Mouse (Mus musculus) induced T-regulatory cell, adult 2 months (primary cell): ENCODE data around the gene Hdac7.

Experiments
- DNase-seq: peaks from one replicate; pipeline ENCODE4 v3.0.0-alpha.2; 2012; ENCODE audit warnings: low read depth

Gene Hdac7

GRCm38 (mm10) chr15:97854551-97854950 is 10.2 kb upstream of the Hdac7 start:
- DNase-seq: peak; percentile 15

- DNase-seq: no peak
Measured at GRCm38 (mm10) chr15:97854059-97854458, 9.8 kb upstream of the Hdac7 start.

- peak; percentile 26 for DNase-seq
Measured at GRCm38 (mm10) chr15:97852291-97852690, 8.0 kb upstream of the Hdac7 start.

GRCm38 (mm10) chr15:97851011-97851410 is 6.7 kb upstream of the Hdac7 start:
- DNase-seq: no peak

DNA sequence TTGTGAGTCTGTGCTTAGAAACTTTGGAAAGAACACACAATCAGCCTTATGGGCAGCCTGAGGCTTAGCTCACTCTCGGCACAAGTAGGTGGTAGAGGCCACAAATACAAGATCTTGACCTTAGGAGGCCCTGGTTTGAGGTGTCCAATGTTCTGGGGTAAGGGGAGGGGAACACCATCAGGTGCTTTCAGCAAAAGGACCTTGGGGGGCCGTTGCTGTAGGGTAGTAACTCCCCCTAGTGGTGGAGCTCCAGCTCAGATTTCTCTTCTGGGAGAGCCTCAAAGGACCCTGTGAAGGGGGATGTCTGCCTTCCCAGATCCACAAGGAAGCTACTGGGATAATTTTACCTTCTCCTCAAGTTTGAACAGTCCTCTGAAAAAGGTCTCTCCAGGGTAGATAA is 6.1 kb upstream of the Hdac7 start:
- peak; percentile 81 for DNase-seq

GRCm38 (mm10) chr15:97849116-97849911 is 5.0 kb upstream of the Hdac7 start:
- peak; percentile 97 for DNase-seq

DNA sequence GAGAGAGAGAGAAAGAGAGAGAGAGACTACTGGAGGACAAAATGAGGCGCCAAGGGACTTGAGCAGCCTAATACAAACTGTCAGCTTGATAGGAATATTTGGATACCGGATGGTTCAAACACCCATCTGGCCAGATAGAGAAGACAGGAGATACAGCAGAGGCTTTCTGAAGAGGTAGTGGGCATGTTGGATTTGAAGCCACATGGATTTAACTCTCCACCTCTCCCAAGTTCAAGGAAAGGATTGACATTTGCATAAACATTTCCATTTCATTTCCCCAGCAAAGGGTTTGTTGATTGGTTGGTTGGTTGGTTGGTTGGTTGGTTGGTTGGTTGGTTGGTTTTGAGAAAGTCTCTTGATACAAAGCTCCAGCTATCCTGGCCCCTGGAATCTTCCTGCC is 3.6 kb upstream of the Hdac7 start:
- DNase-seq: no peak

GRCm38 (mm10) chr15:97847285-97847684 is 3.0 kb upstream of the Hdac7 start:
- no peak for DNase-seq

DNA sequence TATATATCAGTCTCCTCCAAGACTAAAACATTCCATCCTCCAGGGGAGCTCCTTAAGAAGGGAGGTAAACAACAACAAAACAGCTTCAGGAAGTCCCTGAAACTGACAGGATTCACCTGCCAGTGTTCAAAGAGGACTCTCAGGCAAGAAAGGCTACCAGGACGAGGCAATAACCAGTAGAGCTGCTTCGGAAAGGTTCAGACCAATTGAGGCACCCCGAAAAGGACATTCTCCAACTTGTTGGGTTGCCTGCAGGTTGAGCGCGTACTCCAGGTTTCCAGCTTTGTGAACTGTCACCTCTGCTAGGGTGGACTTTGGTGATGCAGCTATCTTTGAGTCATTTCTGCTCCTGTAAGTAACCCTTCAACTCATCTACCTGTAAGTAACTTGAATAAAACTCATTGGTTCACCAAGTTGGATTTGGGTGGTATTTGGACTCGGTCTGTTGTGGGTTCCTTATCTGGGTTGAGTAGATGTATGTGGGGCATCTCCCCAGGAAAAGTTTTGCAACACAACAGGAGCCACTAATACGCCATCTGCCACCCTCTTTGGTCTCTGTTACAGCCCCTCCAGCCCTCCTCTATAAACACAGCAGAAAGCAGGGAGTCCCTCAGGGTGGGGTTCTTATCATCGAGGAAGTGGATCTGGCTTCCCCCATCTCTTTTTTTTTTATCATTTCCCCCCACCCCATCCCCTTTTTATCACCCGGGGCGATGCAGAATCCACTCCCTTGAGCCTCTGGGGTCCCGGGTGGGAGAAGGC is 2.0 kb upstream of the Hdac7 start:
- peak; percentile 21 for DNase-seq

GRCm38 (mm10) chr15:97843247-97843651 is 1.1 kb downstream of the Hdac7 start:
- peak; percentile 73 for DNase-seq

DNA sequence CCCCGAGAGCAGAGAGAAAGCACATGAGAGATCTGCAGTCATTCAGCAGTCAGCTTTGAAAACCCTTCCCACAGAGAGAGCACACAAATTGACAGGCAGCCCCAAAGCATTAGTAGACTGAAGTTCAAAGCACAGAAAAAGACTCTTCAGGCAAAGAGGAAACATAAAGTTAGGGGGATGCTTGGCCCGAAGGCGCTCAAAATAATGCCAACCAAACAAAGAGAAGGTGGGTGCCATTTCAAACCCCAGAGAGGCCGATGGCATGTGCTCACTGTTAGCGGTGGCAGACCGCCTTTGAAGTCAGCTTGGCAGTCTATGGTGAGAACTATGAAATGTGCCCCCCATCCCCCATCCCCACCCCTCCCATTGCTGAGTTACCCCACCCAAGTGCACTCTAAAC is 2.2 kb downstream of the Hdac7 start:
- DNase-seq: peak; percentile 64

DNA sequence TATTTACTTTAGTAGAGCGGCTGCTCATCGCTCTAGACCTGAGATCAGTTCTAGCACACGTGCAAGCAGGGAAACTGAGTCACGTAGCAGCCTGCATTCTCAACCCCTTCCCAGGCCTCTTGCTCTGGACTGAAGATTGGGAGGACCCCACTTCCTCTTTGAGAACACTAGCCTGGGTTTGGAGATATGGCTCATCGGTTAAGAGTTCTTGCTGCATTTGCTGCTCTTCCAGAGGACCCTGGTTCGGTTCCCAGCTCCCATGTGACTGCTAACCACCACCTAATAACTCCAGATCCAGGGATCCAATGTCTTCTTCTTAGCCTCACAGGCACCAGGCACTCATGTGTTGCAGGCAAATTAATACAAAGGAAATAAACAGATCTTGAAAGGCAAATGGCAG is 2.9 kb downstream of the Hdac7 start:
- peak; percentile 25 for DNase-seq

GRCm38 (mm10) chr15:97840781-97841180 is 3.5 kb downstream of the Hdac7 start:
- DNase-seq: peak; percentile 45

GRCm38 (mm10) chr15:97839991-97840455 is 4.3 kb downstream of the Hdac7 start:
- peak; percentile 39 for DNase-seq

DNA sequence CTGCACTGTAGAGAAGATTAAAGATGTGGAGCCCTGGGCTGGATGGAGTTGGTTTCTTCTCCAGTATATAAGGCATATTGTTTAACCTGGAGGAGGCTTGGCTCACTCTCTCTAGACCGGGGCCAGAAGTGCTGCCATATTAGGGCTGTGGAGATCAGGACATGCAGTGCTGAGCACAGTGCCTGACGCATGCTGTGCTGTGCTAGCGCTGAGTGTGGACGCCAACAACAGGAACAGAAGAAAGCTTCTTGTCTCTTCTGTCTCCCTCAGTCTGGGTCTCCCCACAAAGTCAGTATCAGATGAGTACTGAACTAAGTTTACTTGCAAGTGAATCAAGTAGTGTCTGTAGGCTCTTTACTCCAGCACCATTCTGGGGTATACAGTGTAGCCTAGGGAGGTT is 4.8 kb downstream of the Hdac7 start:
- DNase-seq: peak; percentile 35

GRCm38 (mm10) chr15:97839012-97839411 is 5.3 kb downstream of the Hdac7 start:
- DNase-seq: peak; percentile 12

- DNase-seq: peak; percentile 20
Measured at GRCm38 (mm10) chr15:97838395-97838794, 5.9 kb downstream of the Hdac7 start.

GRCm38 (mm10) chr15:97837491-97838061 is 6.7 kb downstream of the Hdac7 start:
- peak; percentile 68 for DNase-seq

GRCm38 (mm10) chr15:97836894-97837247 is 7.4 kb downstream of the Hdac7 start:
- DNase-seq: peak; percentile 74

GRCm38 (mm10) chr15:97836153-97836893 is 8.0 kb downstream of the Hdac7 start:
- DNase-seq: peak; percentile 79

DNA sequence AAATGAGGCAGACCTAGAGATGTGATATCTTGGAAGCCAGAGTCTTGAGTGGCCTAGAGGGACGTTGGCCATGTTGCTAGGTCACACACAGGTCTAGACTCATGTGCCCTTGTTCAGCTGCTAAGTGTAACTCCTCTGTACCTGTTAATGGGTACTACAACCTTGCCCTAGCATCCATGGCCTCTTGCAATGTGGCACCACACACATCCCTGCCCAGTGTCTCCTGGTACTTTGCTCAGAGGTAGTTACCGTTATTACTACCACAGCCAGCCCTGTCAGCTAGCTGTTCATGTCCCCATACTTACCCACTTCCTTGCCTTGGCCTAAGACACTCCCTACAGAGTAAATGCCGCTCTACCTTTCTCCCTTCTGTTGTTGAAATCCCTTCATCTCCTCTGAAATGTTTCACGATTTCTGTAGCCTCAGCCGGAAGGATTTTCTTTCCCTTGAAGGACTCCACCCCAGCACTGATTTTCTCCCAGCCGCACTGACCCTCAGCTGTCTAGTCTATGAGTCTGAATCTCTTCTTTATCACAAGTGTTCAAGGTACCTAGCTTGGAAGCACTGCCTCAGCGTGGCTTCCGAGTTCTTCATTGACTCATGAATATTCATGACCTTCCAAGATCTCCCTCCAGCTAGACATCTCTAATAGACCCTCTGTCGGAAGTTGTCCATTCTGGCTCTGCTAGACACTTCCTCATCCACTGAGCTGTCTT is 11.4 kb downstream of the Hdac7 start:
- DNase-seq: peak; percentile 55
